Mouse (Mus musculus) brain, embryonic 14.5 days (tissue): ENCODE results near the gene Bicc1.

ENCODE experiments used
- CTCF ChIP-seq: fragments of 200-500 bp; IDR thresholded peaks from 2 replicates; pipeline ENCODE4 v1.5.1; 2012; ENCODE audit warnings: inconsistent platforms, mild to moderate bottlenecking, moderate library complexity, borderline replicate concordance; ENCODE audit not compliant: insufficient read depth, insufficient read length; ENCODE audit errors: extremely low read depth
- POLR2A ChIP-seq: fragments of 200-500 bp; IDR thresholded peaks from 2 replicates; pipeline ENCODE4 v1.6.1; 2012; ENCODE audit warnings: mild to moderate bottlenecking, inconsistent platforms, borderline replicate concordance; ENCODE audit not compliant: poor library complexity, insufficient read depth, insufficient read length, severe bottlenecking; ENCODE audit errors: extremely low read depth

DNA sequence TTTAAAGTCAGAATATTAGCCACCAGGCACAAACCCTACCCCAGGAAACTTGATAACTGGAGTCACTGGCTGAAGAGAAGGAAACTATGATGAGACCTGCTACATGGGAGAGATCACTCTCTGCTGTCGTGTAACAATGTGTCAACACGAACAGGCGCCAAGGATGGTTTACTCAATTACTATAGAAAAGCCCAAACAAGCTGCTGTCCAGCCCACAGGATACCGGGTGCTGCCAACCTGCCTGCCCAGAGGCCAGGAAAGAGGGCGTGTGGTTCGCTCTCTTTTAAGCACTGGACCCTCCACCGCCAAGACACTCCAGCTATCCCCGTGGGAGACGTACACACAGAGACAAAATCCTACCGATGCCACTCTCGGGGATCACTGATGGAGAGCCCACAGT, 13.7 kb downstream of the Bicc1 start:
- TF ChIP-seq CTCF = no peak
- no peak for TF ChIP-seq POLR2A
